Mouse (Mus musculus) bone marrow macrophage, adult 2 months (primary cell): ENCODE results near the gene Neurod2.

Source experiments
- CTCF ChIP-seq: IDR thresholded peaks from 2 replicates; pipeline ENCODE4 v1.5.1; 2012; ENCODE audit warnings: low read depth, mild to moderate bottlenecking, low read length, moderate library complexity
- POLR2A ChIP-seq: IDR thresholded peaks from 2 replicates; pipeline ENCODE4 v1.6.1; 2012; ENCODE audit warnings: mild to moderate bottlenecking, low read depth, low read length, borderline replicate concordance

GRCm38 (mm10) chr11:98352272-98352990, 23.0 kb upstream of the Neurod2 start:
- no peak for TF ChIP-seq CTCF
- TF ChIP-seq POLR2A = no peak
